Mouse (Mus musculus) forelimb bud, embryonic 11.5 days (tissue): ENCODE measurements around the gene Mkln1.
A peak's percentile ranks its signal among the peaks of the same experiment; 100 is the strongest.
"Not testable (repeated sequence)": the region's sequence is repeated elsewhere in the genome, so short reads cannot be mapped to it uniquely, and the experiment has no call there.

Experiments
- DNase-seq: peaks from one replicate; pipeline ENCODE4 v3.0.0-alpha.2; 2012; ENCODE audit warnings: low read depth, low spot score

Mkln1 gene

DNA sequence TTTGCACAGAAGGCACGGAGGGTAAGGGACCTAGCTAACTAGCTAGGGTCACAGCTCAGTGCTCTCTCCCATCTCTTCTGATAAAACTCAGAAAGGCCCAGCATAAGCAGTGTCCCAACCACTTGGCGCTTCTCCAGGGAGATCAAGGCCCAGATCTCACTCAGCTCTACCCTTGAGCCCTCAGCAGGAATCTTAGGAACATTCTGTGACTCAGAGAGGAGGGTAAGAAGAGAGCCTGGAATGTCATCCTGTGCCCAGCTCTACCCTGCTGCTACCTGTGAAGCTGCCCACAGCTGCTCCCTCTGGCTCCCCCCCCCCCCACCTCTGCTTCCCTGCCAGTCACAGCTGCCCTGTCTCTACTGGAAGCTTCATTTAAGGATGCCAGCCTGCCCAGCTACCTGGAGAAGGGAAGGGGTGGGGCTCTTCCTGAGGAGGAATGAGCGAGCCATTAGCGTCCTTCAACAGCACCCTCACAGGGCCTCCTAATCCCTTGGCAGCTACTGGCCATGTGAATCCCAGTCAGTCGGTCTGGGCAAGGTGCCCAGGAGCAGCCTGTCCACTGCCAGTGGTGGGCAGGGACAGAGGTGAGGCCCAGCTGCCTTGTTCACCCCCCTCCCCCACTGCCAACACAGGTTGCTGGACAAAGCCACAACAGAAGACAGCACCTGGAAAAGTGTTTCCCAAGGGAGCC is 151.0 kb downstream of the Mkln1 start:
- no peak for DNase-seq

GRCm38 (mm10) chr6:31550876-31551532 is 152.5 kb downstream of the Mkln1 start:
- DNase-seq: no peak

DNA sequence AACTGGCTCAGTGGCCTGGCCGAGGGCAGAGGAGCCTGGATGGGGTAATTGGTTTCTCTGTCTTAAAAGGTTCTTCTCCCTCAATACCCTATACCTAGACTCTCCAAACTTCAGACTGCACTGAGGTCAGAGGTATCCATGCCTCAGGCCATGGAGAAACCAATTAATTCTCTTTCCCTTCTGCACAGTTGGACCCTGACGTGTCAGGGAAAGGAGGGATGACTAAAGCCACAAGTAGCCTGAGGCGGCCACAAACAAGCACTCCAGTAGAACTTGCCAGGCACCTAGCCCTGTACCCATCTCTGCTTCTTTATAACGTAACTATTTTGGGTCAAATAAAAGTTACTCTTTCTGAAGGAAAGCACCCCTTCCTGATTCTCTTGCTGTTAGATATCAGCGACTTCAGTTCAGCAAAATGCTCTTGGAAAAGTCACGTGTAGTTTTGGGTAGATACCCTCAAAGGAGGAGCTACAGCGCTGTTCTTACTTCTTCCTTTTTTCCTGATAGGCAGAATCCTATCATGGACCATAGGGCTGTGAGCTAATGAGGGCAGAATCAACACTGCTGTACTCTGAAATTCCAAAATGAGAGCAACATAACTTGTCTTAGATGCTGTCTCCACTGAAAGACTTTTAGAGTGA is 158.0 kb downstream of the Mkln1 start:
- DNase-seq: no peak

- DNase-seq: no peak
Observed at GRCm38 (mm10) chr6:31560138-31560959, 161.8 kb downstream of the Mkln1 start.

DNA sequence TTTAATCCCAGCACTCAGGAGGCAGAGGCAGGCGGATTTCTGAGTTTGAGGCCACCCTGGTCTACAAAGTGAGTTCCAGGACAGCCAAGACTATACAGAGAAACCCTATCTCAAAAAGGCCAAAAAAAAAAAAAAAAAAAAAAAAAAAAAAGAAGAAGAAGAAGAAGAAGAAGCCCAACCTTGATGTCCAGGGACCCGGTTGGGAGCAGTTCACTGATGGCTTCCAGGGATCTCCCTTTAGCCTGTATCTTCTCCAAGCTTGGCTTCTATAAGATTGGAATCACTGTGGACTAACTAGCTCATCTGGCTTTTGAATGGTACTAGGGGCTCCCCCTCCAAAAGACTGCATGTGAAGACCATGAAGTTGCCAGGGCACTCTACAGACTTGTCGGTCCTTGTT is 163.4 kb downstream of the Mkln1 start:
- not testable (repeated sequence) for DNase-seq

DNA sequence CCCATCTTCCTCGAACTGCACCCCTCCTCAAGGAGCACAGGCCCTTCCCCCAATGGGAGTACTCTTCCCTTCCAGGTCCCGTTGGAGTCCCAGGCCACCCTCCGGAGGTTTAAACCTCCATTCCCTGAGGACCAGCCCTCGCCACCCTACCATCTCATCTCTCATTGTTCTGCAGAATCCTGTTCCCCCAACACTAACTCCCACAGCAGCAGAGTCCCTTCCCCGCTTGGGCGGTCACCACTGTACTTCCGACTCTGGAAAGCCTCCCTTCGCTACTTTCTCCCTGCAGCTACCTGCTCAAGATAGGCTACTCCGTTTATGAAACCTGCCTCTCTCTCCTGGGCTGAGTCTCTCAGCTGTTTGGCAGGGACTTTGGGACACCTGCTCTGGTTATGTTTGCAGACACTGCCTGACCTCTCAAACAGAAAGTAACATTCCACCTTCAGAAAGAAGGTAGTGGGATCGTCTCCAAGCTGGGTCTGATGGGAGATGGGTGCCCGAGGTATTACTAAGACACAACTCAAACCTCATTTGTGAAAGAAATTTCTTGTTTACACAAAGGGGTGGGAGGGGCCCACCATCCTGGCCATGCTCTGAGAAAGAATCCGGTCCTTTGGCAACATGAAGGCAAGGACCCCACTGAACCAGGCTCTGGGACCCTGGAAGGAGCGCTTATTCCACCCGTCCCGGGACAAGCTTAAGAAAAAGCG is 164.0 kb downstream of the Mkln1 start:
- no peak for DNase-seq

- DNase-seq: peak; percentile 47
Observed at GRCm38 (mm10) chr6:31563235-31564181, 165.0 kb downstream of the Mkln1 start, which contains the start of gene Podxl. Podxl (minus strand) TSS chr6:31563981.

DNA sequence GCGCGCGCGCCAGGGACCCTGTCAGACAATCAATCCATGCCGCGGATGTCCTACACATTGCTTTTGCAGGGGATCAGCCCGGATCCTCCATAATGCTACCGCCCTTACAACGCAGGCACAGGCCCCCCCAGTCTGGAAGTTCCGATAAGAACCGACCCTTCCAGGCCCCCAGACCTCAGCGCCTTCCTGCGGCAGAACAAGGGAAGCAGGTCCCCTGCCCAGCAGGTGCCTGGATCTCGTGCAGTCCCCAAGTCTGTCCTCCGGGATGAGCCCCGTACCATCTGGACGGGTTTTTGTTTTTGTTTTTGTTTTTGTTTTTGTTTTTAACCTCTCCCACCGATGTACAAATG is 165.6 kb downstream of the Mkln1 start:
- DNase-seq: no peak

DNA sequence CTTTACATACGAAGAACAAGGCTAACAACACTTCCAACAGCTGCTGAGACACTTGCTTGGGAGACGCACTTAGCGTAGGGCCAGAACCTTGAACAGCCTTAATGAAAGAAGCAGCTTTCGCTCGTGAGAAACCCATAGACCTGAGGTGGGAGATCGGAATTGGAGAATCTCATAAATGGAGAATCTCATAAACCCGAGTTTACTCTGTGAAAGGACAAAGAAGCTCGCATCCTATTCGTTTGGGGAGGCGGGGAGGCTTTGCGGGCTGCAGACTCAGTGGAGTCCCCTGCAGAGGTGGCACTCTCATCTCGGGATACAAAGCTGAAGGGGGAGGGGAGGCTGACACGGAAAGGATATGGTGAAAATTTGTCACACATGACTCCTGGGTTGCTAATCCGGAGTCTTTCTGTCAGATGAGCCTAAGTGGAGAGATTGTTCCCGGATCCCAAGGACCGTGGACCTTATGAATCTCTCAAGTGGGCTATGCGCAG is 166.4 kb downstream of the Mkln1 start:
- DNase-seq: peak; percentile 31
